Mouse (Mus musculus) kidney, adult 2 months (tissue): ENCODE data around the gene Pes1.

Experiments used
- CTCF ChIP-seq: fragments of 200-500 bp; conservative IDR thresholded peaks from 2 replicates; pipeline ENCODE4 v1.5.1; 2011; ENCODE audit warnings: low read depth, mild to moderate bottlenecking, control low read depth, low read length, moderate library complexity, mixed read lengths; ENCODE audit not compliant: insufficient read depth, insufficient read length
- POLR2A ChIP-seq: fragments of 200-500 bp; IDR thresholded peaks from one replicate; pipeline ENCODE4 v1.6.1; 2011; ENCODE audit warnings: low read depth, low read length, control low read depth

DNA sequence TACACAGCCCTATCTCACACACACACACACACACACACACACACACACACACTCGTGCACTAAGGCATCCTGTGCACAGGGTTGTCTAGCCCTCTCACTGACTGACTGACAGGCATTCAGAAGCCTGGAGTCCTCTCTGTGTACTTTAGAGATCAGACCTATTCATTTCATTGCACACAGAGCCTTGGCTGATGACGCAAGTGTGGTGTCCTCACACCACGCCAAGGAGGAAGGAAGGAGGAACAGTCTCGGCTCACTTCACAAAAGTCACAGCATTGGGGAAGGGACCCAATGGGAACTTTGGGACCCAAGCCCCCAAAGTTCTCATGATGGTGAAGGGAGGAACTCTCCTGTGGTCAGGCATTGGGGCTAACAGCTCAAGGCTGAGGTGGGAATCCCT lies 33.8 kb upstream of the Pes1 start:
- TF ChIP-seq POLR2A (no peak), CTCF (no peak)
